Comparison of ENCODE assay signal across 10 mouse cellular contexts in genomic region chr10:126929543-126929942, GRCm38 (mm10). TPM values are rescaled to one million over a fixed set of nuclear protein-coding genes. Genes with fewer than 3 reads are reported as not detected.
DNase-seq lines count a peak whose midpoint lies in the region; ATAC-seq lines count a peak whose summit lies in the region.
"Had no signal": no experiment of that assay in that cellular context is flagged by ENCODE, and none has a peak within 500 bp of the region (broad histone marks: within the 10 kb centered on the region; RNA-seq: fewer than 3 reads in every experiment).

No protein-coding gene starts in this region.

- H3K9me3 ChIP-seq in hindbrain, embryonic 13.5 days: no peaks in the 10 kb centered on the region
- H3K9me3 ChIP-seq in hindbrain, embryonic 10.5 days: no peaks in the 10 kb centered on the region
- no peaks in the 10 kb centered on the region for H3K9me3 ChIP-seq in neural tube, embryonic 13.5 days
- no peaks in the 10 kb centered on the region for H3K9me3 ChIP-seq in hindbrain, embryonic 16.5 days (ENCODE audit: control insufficient read depth, low read length)
- H3K9me3 ChIP-seq in stomach, embryonic 16.5 days (replicated peaks; ENCODE audit: control insufficient read depth, low read length): no peaks in the 10 kb centered on the region
- H3K9me3 ChIP-seq: G1E; liver, embryonic 13.5 days had no signal

- H3K9ac ChIP-seq in hindbrain, embryonic 13.5 days: no peak overlapping the region
- no peak overlapping the region for H3K9ac ChIP-seq in neural tube, embryonic 13.5 days
- H3K9ac ChIP-seq in hindbrain, embryonic 16.5 days (ENCODE audit: low read depth, low read length): no peak overlapping the region
- H3K9ac ChIP-seq in stomach, embryonic 16.5 days (ENCODE audit: low read length): peak overlapping the region; percentile 85
- H3K9ac ChIP-seq: liver, embryonic 13.5 days had no signal

- no peaks in the 10 kb centered on the region for H3K36me3 ChIP-seq in hindbrain, embryonic 13.5 days
- no peaks in the 10 kb centered on the region for H3K36me3 ChIP-seq in hindbrain, embryonic 10.5 days
- no peaks in the 10 kb centered on the region for H3K36me3 ChIP-seq in neural tube, embryonic 13.5 days
- H3K36me3 ChIP-seq in hindbrain, embryonic 16.5 days (ENCODE audit: control insufficient read depth, insufficient read depth, low read length): no peaks in the 10 kb centered on the region
- H3K36me3 ChIP-seq in stomach, embryonic 16.5 days (ENCODE audit: control insufficient read depth, insufficient read depth, low read length): no peaks in the 10 kb centered on the region
- H3K36me3 ChIP-seq: G1E; liver, embryonic 13.5 days had no signal

- peaks cover 59% of the 10 kb centered on the region for H3K27me3 ChIP-seq in hindbrain, embryonic 13.5 days
- H3K27me3 ChIP-seq in hindbrain, embryonic 10.5 days (ENCODE audit: insufficient read depth, poor library complexity, severe bottlenecking): peaks cover 47% of the 10 kb centered on the region
- H3K27me3 ChIP-seq in neural tube, embryonic 13.5 days: peaks cover 29% of the 10 kb centered on the region
- peaks cover 3% of the 10 kb centered on the region; the same call in 1 of the 2 replicates for H3K27me3 ChIP-seq in hindbrain, embryonic 16.5 days (replicated peaks; ENCODE audit: control insufficient read depth, insufficient read depth, low read length)
- H3K27me3 ChIP-seq in stomach, embryonic 16.5 days (ENCODE audit: control insufficient read depth, insufficient read depth, low read length): no peaks in the 10 kb centered on the region

- ATAC-seq in hindbrain, embryonic 13.5 days (ENCODE audit: low FRiP score): 0 out of 2 replicates have a peak, but pooled peaks have one; percentile 19
- peak; percentile 12; the same call in 1 of the 2 replicates for ATAC-seq in neural tube, embryonic 13.5 days (ENCODE audit: low read depth)
- ATAC-seq in hindbrain, embryonic 16.5 days: peak; percentile 44
- no peak for ATAC-seq in stomach, embryonic 16.5 days (ENCODE audit: insufficient read depth, low FRiP score)

- peak overlapping the region; percentile 78; the same call in 1 of the 2 replicates for H3K4me2 ChIP-seq in hindbrain, embryonic 13.5 days
- peak overlapping the region; percentile 82 for H3K4me2 ChIP-seq in neural tube, embryonic 13.5 days
- H3K4me2 ChIP-seq in hindbrain, embryonic 16.5 days (ENCODE audit: low read length): no peak overlapping the region
- peak overlapping the region; percentile 93; the same call in 1 of the 2 replicates for H3K4me2 ChIP-seq in stomach, embryonic 16.5 days (ENCODE audit: low read depth, low read length)

- no peak for DNase-seq in hindbrain, embryonic 10.5 days (ENCODE audit: low spot score)
- no peak for DNase-seq in neural tube, embryonic 10.5 days (ENCODE audit: extremely low spot score, low spot score)
- no peak for DNase-seq in layer of hippocampus, postnatal 36 days
- DNase-seq: adrenal gland, postnatal 25 days; liver, embryonic 13.5 days had no signal

- H3K4me1 ChIP-seq in hindbrain, embryonic 13.5 days (replicated peaks): peaks cover 44% of the 10 kb centered on the region
- H3K4me1 ChIP-seq in hindbrain, embryonic 10.5 days (replicated peaks): peaks cover 62% of the 10 kb centered on the region
- H3K4me1 ChIP-seq in neural tube, embryonic 13.5 days (replicated peaks): peaks cover 61% of the 10 kb centered on the region
- peaks cover 31% of the 10 kb centered on the region for H3K4me1 ChIP-seq in hindbrain, embryonic 16.5 days (ENCODE audit: control insufficient read depth, insufficient read depth, low read depth, low read length)
- peaks cover 49% of the 10 kb centered on the region for H3K4me1 ChIP-seq in stomach, embryonic 16.5 days (ENCODE audit: control insufficient read depth, insufficient read depth, low read length)

- no peak overlapping the region for H3K4me3 ChIP-seq in hindbrain, embryonic 13.5 days
- no peak overlapping the region for H3K4me3 ChIP-seq in hindbrain, embryonic 10.5 days
- H3K4me3 ChIP-seq in neural tube, embryonic 13.5 days: no peak overlapping the region
- no peak overlapping the region for H3K4me3 ChIP-seq in hindbrain, embryonic 16.5 days (ENCODE audit: low read length)
- no peak overlapping the region; the same call in 1 of the 2 replicates for H3K4me3 ChIP-seq in stomach, embryonic 16.5 days (replicated peaks; ENCODE audit: low read length)
- H3K4me3 ChIP-seq: liver, embryonic 13.5 days had no signal

- H3K27ac ChIP-seq in hindbrain, embryonic 13.5 days: peak overlapping the region; percentile 72; the same call in 1 of the 2 replicates
- no peak overlapping the region for H3K27ac ChIP-seq in hindbrain, embryonic 10.5 days
- peak overlapping the region; percentile 86 for H3K27ac ChIP-seq in neural tube, embryonic 13.5 days (replicated peaks)
- peak overlapping the region; percentile 77; the same call in 1 of the 2 replicates for H3K27ac ChIP-seq in hindbrain, embryonic 16.5 days (ENCODE audit: low read depth, low read length)
- H3K27ac ChIP-seq in stomach, embryonic 16.5 days (ENCODE audit: low read length): peak overlapping the region; percentile 99
- H3K27ac ChIP-seq: liver, embryonic 13.5 days had no signal

- WGBS in hindbrain, embryonic 13.5 days: 49% methylated on average over 3 of the region's 3 CpGs
- WGBS in hindbrain, embryonic 10.5 days: 32% methylated on average over 3 of the region's 3 CpGs
- 40% methylated on average over 3 of the region's 3 CpGs for WGBS in neural tube, embryonic 13.5 days
- WGBS in hindbrain, embryonic 16.5 days: 30% methylated on average over 3 of the region's 3 CpGs
- 38% methylated on average over 3 of the region's 3 CpGs for WGBS in stomach, embryonic 16.5 days

RNA-seq across cellular contexts. Expression of gene Atp23, which starts 28.4 kb away (rescaled TPM):
- 10.6 and 10.9 TPM in 2 replicates for polyA plus RNA-seq in hindbrain, embryonic 13.5 days (2015; fragmentation: Nextera tagmentation; extraction: Ambion mirVana)
- polyA plus RNA-seq in hindbrain, embryonic 10.5 days (2016; fragmentation: Nextera tagmentation; extraction: Ambion mirVana): 15.4 and 19.5 TPM in 2 replicates
- 10.5 and 12.0 TPM in 2 replicates for polyA plus RNA-seq in neural tube, embryonic 13.5 days (2015; fragmentation: Nextera tagmentation; extraction: Ambion mirVana)
- 14.5 and 17.2 TPM in 2 replicates for polyA plus RNA-seq in hindbrain, embryonic 16.5 days (2015; fragmentation: Nextera tagmentation; extraction: Ambion mirVana)
- polyA plus RNA-seq in stomach, embryonic 16.5 days (2015; fragmentation: Nextera tagmentation; extraction: Ambion mirVana): 11.7 and 12.0 TPM in 2 replicates
- total RNA-seq in layer of hippocampus, postnatal 36 days (2021): 1 to 10 TPM; 9.2 to 9.5 TPM

RNA-seq across cellular contexts. Expression of gene Ctdsp2, which starts 49.0 kb away (rescaled TPM):
- polyA plus RNA-seq in hindbrain, embryonic 13.5 days (2015; fragmentation: Nextera tagmentation; extraction: Ambion mirVana): 18.9 and 19.8 TPM in 2 replicates
- 33.5 and 36.5 TPM in 2 replicates for polyA plus RNA-seq in hindbrain, embryonic 10.5 days (2016; fragmentation: Nextera tagmentation; extraction: Ambion mirVana)
- polyA plus RNA-seq in neural tube, embryonic 13.5 days (2015; fragmentation: Nextera tagmentation; extraction: Ambion mirVana): 21.9 and 26.9 TPM in 2 replicates
- polyA plus RNA-seq in hindbrain, embryonic 16.5 days (2015; fragmentation: Nextera tagmentation; extraction: Ambion mirVana): 13.7 and 18.1 TPM in 2 replicates
- 49.4 and 53.4 TPM in 2 replicates for polyA plus RNA-seq in stomach, embryonic 16.5 days (2015; fragmentation: Nextera tagmentation; extraction: Ambion mirVana)
- total RNA-seq in layer of hippocampus, postnatal 36 days (2021): 100 to 1,000 TPM; 103 to 114 TPM
